Comparison of ENCODE assay signal across 17 mouse cellular contexts in the genomic region with DNA sequence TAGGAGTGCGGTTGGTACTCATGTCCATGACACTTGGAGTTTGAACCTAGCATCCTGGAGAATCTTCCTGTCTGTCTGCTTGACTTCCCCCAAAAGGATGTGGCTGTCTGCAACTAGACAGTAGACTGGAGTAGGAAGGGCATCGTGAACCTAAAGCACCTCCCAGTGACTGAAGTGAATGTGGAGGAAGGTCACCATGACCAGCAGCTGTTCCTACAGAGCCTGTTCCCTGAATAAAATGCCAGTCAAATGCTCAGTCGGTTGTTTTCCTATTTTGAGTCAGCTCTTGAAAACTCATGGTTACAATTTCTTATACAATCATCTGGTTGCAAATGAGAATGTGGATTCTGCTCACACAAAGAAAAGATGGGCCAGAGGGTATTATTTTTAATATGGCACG.
"Had no signal": no experiment of that assay in that cellular context is flagged by ENCODE, and none has a peak within 500 bp of the region (broad histone marks: within the 10 kb centered on the region; RNA-seq: fewer than 3 reads in every experiment).

No protein-coding gene starts in this region.

- DNase-seq: kidney, adult 11 months; kidney, adult 8-10 months; kidney, postnatal 10 days; kidney, postnatal 36 days; liver, embryonic 13.5 days; lung, adult 2 months; lung, postnatal 14 days; lung, postnatal 4 days; right cerebral cortex, adult 18-20 months; right cerebral cortex, postnatal 14 days; right cerebral cortex, postnatal 4 days; thymus, adult 18-20 months; thymus, postnatal 4 days had no signal

- H3K4me2 ChIP-seq: kidney, embryonic 15.5 days; liver, embryonic 13.5 days; midbrain, embryonic 12.5 days; stomach, embryonic 15.5 days had no signal

- H3K4me1 ChIP-seq: kidney, embryonic 15.5 days; liver, embryonic 13.5 days; midbrain, embryonic 12.5 days; stomach, embryonic 15.5 days had no signal

- ATAC-seq: midbrain, embryonic 16.5 days had no signal

- H3K9ac ChIP-seq: kidney, embryonic 15.5 days; liver, embryonic 13.5 days; midbrain, embryonic 12.5 days; stomach, embryonic 15.5 days had no signal

- H3K4me3 ChIP-seq: kidney, embryonic 15.5 days; liver, embryonic 13.5 days; midbrain, embryonic 12.5 days; stomach, embryonic 15.5 days had no signal

- H3K36me3 ChIP-seq: liver, embryonic 13.5 days had no signal

- H3K27ac ChIP-seq: kidney, embryonic 15.5 days; liver, embryonic 13.5 days; midbrain, embryonic 12.5 days; stomach, embryonic 15.5 days had no signal

- H3K27me3 ChIP-seq: kidney, embryonic 15.5 days; liver, embryonic 13.5 days; midbrain, embryonic 12.5 days; stomach, embryonic 15.5 days had no signal

- H3K9me3 ChIP-seq: kidney, embryonic 15.5 days; liver, embryonic 13.5 days; midbrain, embryonic 12.5 days; stomach, embryonic 15.5 days had no signal
